ENCODE assay signal across 17 mouse cellular contexts in the genomic region with DNA sequence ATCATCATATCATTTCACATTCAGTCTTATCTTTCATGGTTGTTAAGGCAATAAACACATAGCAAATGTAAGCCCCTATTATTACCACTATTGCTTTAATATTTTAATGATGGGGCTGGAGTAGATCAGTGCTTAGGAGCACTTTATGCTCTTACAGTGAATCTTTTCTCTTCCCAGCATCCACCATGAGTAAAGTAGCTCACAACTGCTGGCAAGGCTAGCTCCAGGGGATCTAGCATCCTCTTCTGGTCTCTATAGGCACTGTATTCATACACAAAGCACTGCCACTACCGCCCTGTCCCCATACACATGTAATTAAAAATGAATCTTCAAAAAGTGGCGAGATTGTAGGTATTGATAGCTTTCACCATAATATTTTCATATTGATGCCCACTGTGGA.
A peak's percentile ranks its signal among the peaks of the same experiment; 100 is the strongest.
DNase-seq lines count a peak whose midpoint lies in the region; ATAC-seq and TF ChIP-seq lines count a peak whose summit lies in the region.
"Had no signal": no experiment of that assay in that cellular context is flagged by ENCODE, and none has a peak within 500 bp of the region (broad histone marks: within the 10 kb centered on the region; RNA-seq: fewer than 3 reads in every experiment).

No protein-coding gene starts in this region.

- no peak overlapping the region for H3K4me3 ChIP-seq in midbrain, embryonic 11.5 days (ENCODE audit: low read depth, low read length)
- H3K4me3 ChIP-seq in midbrain, embryonic 10.5 days = no peak overlapping the region
- H3K4me3 ChIP-seq in embryonic fibroblast, embryonic 13.5 days (ENCODE audit: insufficient read depth, low read length) = no peak overlapping the region
- H3K4me3 ChIP-seq: embryonic facial prominence, embryonic 13.5 days; embryonic facial prominence, embryonic 15.5 days; forebrain, embryonic 13.5 days; forebrain, embryonic 15.5 days had no signal

- H3K36me3 ChIP-seq in midbrain, embryonic 11.5 days (ENCODE audit: control insufficient read depth, insufficient read depth, low read length) = no peaks in the 10 kb centered on the region
- H3K36me3 ChIP-seq in midbrain, embryonic 10.5 days = no peaks in the 10 kb centered on the region
- H3K36me3 ChIP-seq: embryonic facial prominence, embryonic 13.5 days; embryonic facial prominence, embryonic 15.5 days; forebrain, embryonic 15.5 days had no signal

- H3K27me3 ChIP-seq in midbrain, embryonic 11.5 days (ENCODE audit: control insufficient read depth, insufficient read depth, low read length) = no peaks in the 10 kb centered on the region
- no peaks in the 10 kb centered on the region for H3K27me3 ChIP-seq in midbrain, embryonic 10.5 days (ENCODE audit: low read depth, poor library complexity, severe bottlenecking)
- H3K27me3 ChIP-seq: embryonic facial prominence, embryonic 13.5 days; embryonic facial prominence, embryonic 15.5 days; forebrain, embryonic 13.5 days; forebrain, embryonic 15.5 days had no signal

- DNase-seq in midbrain, embryonic 11.5 days (ENCODE audit: low spot score, missing footprints) = peak; percentile 69
- DNase-seq in midbrain, embryonic 10.5 days (ENCODE audit: low spot score) = no peak
- no peak for DNase-seq in ovary, adult 18-20 months (ENCODE audit: low spot score)
- DNase-seq in right cerebral cortex, adult 2 months (ENCODE audit: low spot score in 2 of 2) = no peak
- DNase-seq: cerebellum, adult 11-12 months; cerebellum, adult 2 months; cerebellum, adult 9-10 months; cerebellum, postnatal 14 days; cerebellum, postnatal 36 days; embryo, embryonic 11 days; forebrain, postnatal 0 days had no signal

- TF ChIP-seq POLR2A in embryonic fibroblast, embryonic 13.5 days (IDR thresholded peaks at IDR 0.05; ENCODE audit: low read depth, low read length) = no peak

- no peak for TF ChIP-seq CTCF in embryonic fibroblast, embryonic 13.5 days (IDR thresholded peaks at IDR 0.05; ENCODE audit: borderline replicate concordance, insufficient read depth, low read length)

- no peaks in the 10 kb centered on the region for H3K9me3 ChIP-seq in midbrain, embryonic 11.5 days (ENCODE audit: control insufficient read depth, low read length)
- no peaks in the 10 kb centered on the region for H3K9me3 ChIP-seq in midbrain, embryonic 10.5 days (replicated peaks)
- H3K9me3 ChIP-seq: embryonic facial prominence, embryonic 13.5 days; embryonic facial prominence, embryonic 15.5 days; forebrain, embryonic 13.5 days; forebrain, embryonic 15.5 days had no signal

- no peak overlapping the region for H3K27ac ChIP-seq in midbrain, embryonic 11.5 days (ENCODE audit: low read depth, low read length)
- H3K27ac ChIP-seq in midbrain, embryonic 10.5 days (replicated peaks) = no peak overlapping the region
- H3K27ac ChIP-seq in embryonic fibroblast, embryonic 13.5 days (ENCODE audit: insufficient read depth, low read length) = peak overlapping the region; percentile 97
- H3K27ac ChIP-seq: embryonic facial prominence, embryonic 13.5 days; embryonic facial prominence, embryonic 15.5 days; forebrain, embryonic 13.5 days; forebrain, embryonic 15.5 days had no signal

- no peak for ATAC-seq in midbrain, embryonic 11.5 days (ENCODE audit: low FRiP score)
- ATAC-seq: activated CD4-positive, CD25-positive, alpha-beta regulatory T cell, adult 4 months; forebrain, embryonic 13.5 days; forebrain, embryonic 15.5 days; forebrain, postnatal 0 days had no signal

- H3K9ac ChIP-seq in midbrain, embryonic 11.5 days (ENCODE audit: low read length) = no peak overlapping the region
- H3K9ac ChIP-seq: embryonic facial prominence, embryonic 13.5 days; embryonic facial prominence, embryonic 15.5 days; forebrain, embryonic 13.5 days; forebrain, embryonic 15.5 days; forebrain, postnatal 0 days had no signal

- 86% methylated on average over 2 of the region's 2 CpGs for WGBS in midbrain, embryonic 11.5 days
- 79% methylated on average over 2 of the region's 2 CpGs for WGBS in midbrain, embryonic 10.5 days

- H3K4me1 ChIP-seq in midbrain, embryonic 11.5 days (ENCODE audit: control insufficient read depth, insufficient read depth, low read length) = no peaks in the 10 kb centered on the region
- no peaks in the 10 kb centered on the region for H3K4me1 ChIP-seq in midbrain, embryonic 10.5 days
- peaks cover 13% of the 10 kb centered on the region for H3K4me1 ChIP-seq in embryonic fibroblast, embryonic 13.5 days (ENCODE audit: control insufficient read depth, insufficient read depth, low read length)
- H3K4me1 ChIP-seq: forebrain, embryonic 13.5 days had no signal

- no peak overlapping the region for H3K4me2 ChIP-seq in midbrain, embryonic 11.5 days
- H3K4me2 ChIP-seq: embryonic facial prominence, embryonic 13.5 days; embryonic facial prominence, embryonic 15.5 days; forebrain, embryonic 13.5 days; forebrain, embryonic 15.5 days had no signal
